Mouse (Mus musculus): ENCODE results near the gene Dgat2.

- TF ChIP-seq CTCF (IDR thresholded peaks at IDR 0.05; ENCODE audit: extremely low read depth, insufficient read depth, low read length) = no peak
- no peak for TF ChIP-seq POLR2A (IDR thresholded peaks at IDR 0.05; ENCODE audit: extremely low read depth, insufficient read depth, low read length)
Observed at GRCm38 (mm10) chr7:99106714-99107270, 75.7 kb downstream of the Dgat2 start.
